Mouse (Mus musculus): ENCODE results near the gene Miox. TPM values are rescaled to one million over a fixed set of nuclear protein-coding genes. Genes with fewer than 3 reads are reported as not detected.

The Miox gene
- polyA plus RNA-seq (2015; fragmentation: Illumina TruSeq; extraction: RNeasy Lipid Tissue Mini Kit (QIAGEN cat#74804); ENCODE audit: insufficient read depth, low replicate concordance) = not detected

DNA sequence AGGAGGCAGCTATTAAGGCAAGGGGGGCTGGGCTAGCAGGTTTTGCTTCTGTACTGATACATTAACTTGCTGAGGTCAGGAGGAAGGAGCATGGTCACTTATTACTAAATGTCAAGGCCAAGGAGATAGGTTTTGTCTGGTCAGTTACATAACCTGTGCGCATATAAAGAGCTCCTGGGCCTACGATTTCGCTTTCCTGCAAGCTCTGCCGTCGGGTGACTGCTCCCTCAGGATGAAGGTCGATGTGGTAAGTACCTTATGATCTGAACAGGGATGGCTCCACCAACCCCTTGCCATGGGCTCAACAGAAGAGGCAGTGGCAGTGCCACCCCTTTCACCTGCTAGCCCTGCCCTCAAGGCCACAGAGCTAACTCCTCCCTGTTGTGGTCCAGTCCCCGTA is at the start of gene Miox:
Miox (plus strand) TSS at position 128 of the 400 bp plus-strand sequence.

DNA sequence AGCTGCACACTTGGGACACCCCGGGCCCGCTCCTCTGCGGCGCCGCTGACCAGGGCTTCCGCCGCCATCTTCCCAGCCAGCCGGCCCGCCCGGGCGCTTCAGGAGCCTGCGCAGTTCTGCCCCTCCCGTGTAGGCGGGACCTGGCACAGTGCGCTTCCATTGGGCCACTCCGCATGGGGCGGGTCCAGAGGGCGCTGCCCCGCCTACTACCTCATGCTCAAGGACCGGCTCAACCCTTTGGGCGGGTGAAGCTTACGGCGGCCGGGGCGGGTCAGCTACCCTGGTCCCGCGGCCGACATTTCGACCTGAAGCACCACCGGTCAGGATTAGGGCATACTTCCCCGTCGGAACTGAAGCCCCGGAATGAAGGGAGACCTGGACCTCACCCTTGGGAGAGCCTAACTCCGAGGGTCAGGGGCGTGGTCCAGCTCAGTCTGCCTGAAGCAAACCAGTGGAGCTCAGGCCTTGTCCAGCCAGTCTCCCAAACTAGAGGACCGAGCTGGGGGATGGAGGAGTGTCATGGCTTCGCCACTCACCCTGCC is 18.9 kb upstream of the Miox start, which contains the start of gene Sbf1:
Sbf1 (minus strand) TSS at position 122 of the 542 bp plus-strand sequence.

DNA sequence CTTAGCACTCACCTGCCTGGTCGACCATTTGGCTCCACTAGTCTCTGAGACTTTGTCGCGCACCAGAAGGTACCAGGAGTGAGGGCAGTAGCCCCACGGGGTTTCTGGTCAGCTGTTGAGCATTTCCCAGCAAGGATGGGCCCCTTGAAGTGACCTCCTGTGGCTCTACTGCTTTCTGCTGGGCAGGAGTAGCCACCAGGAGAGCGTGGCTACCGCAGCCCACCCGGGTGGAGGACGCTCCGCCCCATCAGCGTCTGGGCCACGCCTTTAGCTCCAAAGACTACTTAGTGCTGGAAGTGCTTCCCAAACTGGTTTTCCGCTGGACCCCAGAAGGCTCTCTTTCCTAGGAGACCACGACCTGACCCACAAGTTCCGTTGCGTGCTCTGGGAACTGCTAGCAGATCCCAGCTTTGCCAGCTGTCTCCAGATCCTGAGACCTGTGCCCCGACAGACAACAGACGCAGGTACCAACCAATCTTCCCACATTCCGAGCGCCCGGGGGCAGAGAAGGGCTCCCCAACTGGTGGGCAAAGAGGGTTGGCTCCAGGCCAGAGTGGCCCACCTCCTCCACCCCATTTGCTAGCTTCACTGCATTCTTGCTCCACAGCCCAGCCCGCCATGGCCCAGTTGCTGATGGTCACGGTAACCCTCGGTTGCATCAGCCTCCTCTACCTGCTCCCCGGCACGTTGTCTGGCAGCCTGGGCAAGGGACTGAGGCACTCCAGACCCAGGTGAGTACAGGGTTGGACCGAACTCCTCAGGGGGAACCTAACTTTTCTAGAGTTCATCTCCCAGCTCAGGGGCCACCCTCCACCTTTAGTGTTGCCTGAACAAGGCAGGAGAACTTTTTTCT is 11.3 kb upstream of the Miox start, which contains the start of gene Adm2:
Adm2 (plus strand) TSS at position 51 of the 853 bp plus-strand sequence.

DNA sequence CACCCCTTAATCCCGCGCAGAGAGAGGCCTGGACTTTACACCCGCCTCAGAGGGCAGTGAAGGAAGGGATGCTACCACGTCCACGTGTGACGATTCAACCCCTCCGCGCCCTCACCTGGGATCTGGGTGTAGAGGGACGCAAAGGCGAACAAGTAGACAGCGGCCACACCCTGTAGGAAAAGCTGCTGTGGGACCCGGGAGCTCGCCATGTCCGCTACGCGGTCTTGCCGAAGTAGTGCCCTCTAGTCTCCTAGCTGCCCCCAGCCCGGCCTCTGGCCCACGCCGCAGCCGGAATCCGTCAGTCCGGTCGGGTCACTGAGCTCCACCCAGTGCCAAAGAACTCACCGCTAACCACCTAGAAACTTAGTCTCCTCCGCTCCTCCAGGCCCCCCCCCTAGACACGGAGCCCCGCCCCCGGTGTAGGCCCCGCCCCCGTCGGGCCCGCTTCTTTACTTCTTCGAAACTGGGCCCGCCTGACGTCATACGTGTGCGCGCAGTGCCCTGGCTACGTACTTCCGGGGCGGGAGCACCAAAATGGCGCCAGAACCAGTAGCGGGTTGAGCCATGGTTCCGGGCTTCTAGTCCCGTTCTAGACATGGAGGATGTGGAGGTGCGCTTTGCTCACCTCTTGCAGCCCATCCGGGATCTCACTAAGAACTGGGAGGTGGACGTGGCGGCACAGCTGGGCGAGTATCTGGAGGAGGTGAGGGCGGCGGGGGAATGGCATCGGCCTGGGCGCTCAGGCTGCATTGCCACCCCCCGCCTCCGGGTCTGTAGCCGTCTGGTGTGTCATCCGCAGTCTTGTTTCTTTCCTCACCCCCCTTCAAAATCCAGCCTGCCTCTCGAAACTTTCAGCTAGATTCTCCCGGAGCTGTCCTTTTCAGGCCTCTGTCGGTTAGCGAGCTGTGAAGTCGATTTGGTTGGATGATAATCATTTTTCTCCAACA is 21.3 kb downstream of the Miox start, which contains the start of the genes Lmf2 and Ncaph2:
Lmf2 (minus strand) TSS at position 419 of the 947 bp plus-strand sequence.
Ncaph2 (plus strand) TSS at position 479 of the 947 bp plus-strand sequence.

DNA sequence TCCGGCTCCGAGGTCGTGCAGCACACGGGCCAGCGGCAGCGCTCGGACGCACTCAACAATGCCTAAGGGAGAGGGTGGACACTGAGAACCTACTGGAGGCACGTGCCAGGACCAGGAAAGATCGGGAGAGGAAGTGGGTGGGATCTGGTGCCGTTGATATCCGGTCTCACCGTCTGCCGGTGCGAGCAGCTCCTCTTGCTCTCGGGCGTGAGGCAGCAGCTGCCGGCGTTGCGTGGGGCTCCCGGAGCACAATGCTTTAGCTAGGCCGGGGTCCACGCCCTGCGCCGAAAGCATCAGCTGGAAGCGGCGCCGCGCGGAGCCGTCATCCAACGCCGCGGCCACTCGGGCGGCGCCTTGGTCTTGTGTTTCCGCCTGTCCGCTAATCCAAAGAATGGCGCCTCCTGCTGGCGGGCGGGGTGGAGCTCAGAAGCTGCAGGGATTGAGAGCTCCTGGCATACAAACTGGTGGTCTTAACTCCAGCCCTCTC is 39.6 kb downstream of the Miox start, which contains the start of gene Sco2:
Sco2 (minus strand) TSS at position 85 of the 487 bp plus-strand sequence.

DNA sequence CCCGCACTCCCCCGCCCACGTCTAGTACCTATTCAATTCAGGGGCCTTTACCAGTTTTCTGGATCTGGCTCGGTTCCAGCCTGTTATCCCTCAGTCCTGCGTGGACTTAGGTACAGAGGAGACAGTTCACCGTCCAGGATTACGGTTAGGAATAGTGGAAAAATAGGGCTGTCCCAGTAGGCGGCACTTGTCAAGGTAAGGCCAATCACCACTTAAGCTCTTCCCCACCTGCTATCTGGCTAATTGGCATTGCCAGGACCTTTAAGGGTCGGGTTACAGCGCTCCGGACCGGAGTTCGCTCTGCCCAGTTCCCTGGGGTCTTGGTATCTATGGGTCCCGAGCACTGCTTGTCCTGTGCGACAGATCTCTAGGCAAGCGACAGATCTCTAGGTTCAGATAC is 42.8 kb downstream of the Miox start, which contains the start of gene Tymp:
Tymp (minus strand) TSS at position 83 of the 400 bp plus-strand sequence.

DNA sequence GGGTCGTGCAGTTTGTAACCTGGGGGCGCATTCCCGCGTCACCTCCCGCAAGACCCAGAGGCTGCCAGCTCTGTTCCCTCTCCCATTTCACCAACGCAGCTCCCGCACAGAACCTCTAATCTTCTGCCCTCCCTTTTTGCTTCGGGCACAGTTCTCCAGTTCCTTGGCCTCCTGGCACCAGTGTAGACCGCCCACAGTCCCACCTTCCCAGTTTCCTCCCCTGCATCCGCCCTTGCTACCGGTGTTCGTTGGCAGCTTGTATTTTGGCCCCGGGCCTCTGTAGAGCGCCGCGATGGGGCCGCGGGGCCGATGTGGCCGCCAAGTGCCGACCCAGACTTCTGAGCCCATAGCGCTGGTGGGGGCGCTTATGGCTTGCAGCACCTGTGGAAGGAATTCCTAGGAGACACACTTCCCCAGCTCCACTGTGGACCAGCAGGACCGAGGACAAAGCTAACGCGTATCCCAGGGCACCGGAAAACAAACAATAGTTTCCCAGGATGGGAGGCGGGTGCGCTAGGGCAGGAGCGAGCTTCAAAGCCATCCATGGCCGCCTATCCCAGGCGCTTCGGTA is 44.7 kb downstream of the Miox start, which contains the start of gene Odf3b:
Odf3b (minus strand) TSS at position 452 of the 571 bp plus-strand sequence.

DNA sequence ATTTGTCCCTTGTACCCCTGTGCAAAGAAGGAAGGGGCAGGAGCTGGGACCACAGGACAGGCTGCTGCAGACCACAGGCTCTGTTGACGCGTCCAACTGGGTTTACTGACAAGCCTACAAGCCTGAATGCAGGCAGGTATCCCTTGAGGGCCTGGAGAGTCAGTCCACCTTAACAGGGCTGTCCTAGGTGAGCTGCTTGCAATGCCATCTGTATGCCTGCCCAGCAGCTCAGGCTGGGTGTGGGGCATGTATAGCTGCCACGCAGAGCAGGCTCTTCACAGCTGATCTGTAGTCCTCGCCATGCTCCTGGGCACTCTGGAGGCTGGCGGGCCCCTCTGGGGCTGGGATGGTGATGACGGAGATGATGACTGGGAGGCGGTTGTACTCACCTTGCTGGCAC is 50.4 kb downstream of the Miox start, which contains the start of gene Klhdc7b:
Klhdc7b (plus strand) TSS at position 301 of the 400 bp plus-strand sequence.

Other genes with a start within 250 kb of the Miox start
- gene Selenoo, start 245.3 kb upstream of the Miox start, polyA plus RNA-seq (2015; fragmentation: Illumina TruSeq; extraction: RNeasy Lipid Tissue Mini Kit (QIAGEN cat#74804); ENCODE audit: insufficient read depth, low replicate concordance) = 22.7 TPM
- 18.4 TPM for gene Tubgcp6, start 211.3 kb upstream of the Miox start, polyA plus RNA-seq (2015; fragmentation: Illumina TruSeq; extraction: RNeasy Lipid Tissue Mini Kit (QIAGEN cat#74804); ENCODE audit: insufficient read depth, low replicate concordance)
- 28.4 TPM for gene Hdac10, start 205.7 kb upstream of the Miox start, polyA plus RNA-seq (2015; fragmentation: Illumina TruSeq; extraction: RNeasy Lipid Tissue Mini Kit (QIAGEN cat#74804); ENCODE audit: insufficient read depth, low replicate concordance)
- 12.4 TPM for gene Mapk12, start 193.7 kb upstream of the Miox start, polyA plus RNA-seq (2015; fragmentation: Illumina TruSeq; extraction: RNeasy Lipid Tissue Mini Kit (QIAGEN cat#74804); ENCODE audit: insufficient read depth, low replicate concordance)
- gene Mapk11, start 184.8 kb upstream of the Miox start, polyA plus RNA-seq (2015; fragmentation: Illumina TruSeq; extraction: RNeasy Lipid Tissue Mini Kit (QIAGEN cat#74804); ENCODE audit: insufficient read depth, low replicate concordance) = 35.3 TPM
- 25.2 TPM for gene Plxnb2, start 153.6 kb upstream of the Miox start, polyA plus RNA-seq (2015; fragmentation: Illumina TruSeq; extraction: RNeasy Lipid Tissue Mini Kit (QIAGEN cat#74804); ENCODE audit: insufficient read depth, low replicate concordance)
- gene Dennd6b, start 137.9 kb upstream of the Miox start, polyA plus RNA-seq (2015; fragmentation: Illumina TruSeq; extraction: RNeasy Lipid Tissue Mini Kit (QIAGEN cat#74804); ENCODE audit: insufficient read depth, low replicate concordance) = 10.5 TPM
- 33.9 TPM for gene Ppp6r2, start 122.8 kb upstream of the Miox start, polyA plus RNA-seq (2015; fragmentation: Illumina TruSeq; extraction: RNeasy Lipid Tissue Mini Kit (QIAGEN cat#74804); ENCODE audit: insufficient read depth, low replicate concordance)
- 77.3 TPM for gene Sbf1, start 19.1 kb upstream of the Miox start, polyA plus RNA-seq (2015; fragmentation: Illumina TruSeq; extraction: RNeasy Lipid Tissue Mini Kit (QIAGEN cat#74804); ENCODE audit: insufficient read depth, low replicate concordance)
- gene Adm2, start 11.7 kb upstream of the Miox start, polyA plus RNA-seq (2015; fragmentation: Illumina TruSeq; extraction: RNeasy Lipid Tissue Mini Kit (QIAGEN cat#74804); ENCODE audit: insufficient read depth, low replicate concordance) = 0.61 TPM
- 12.4 TPM for gene Lmf2, start 21.3 kb downstream of the Miox start, polyA plus RNA-seq (2015; fragmentation: Illumina TruSeq; extraction: RNeasy Lipid Tissue Mini Kit (QIAGEN cat#74804); ENCODE audit: insufficient read depth, low replicate concordance)
- 70.9 TPM for gene Ncaph2, start 21.3 kb downstream of the Miox start, polyA plus RNA-seq (2015; fragmentation: Illumina TruSeq; extraction: RNeasy Lipid Tissue Mini Kit (QIAGEN cat#74804); ENCODE audit: insufficient read depth, low replicate concordance)
- 4.4 TPM for gene Sco2, start 39.4 kb downstream of the Miox start, polyA plus RNA-seq (2015; fragmentation: Illumina TruSeq; extraction: RNeasy Lipid Tissue Mini Kit (QIAGEN cat#74804); ENCODE audit: insufficient read depth, low replicate concordance)
- not detected for gene Tymp, start 42.6 kb downstream of the Miox start, polyA plus RNA-seq (2015; fragmentation: Illumina TruSeq; extraction: RNeasy Lipid Tissue Mini Kit (QIAGEN cat#74804); ENCODE audit: insufficient read depth, low replicate concordance)
- not detected for gene Odf3b, start 44.9 kb downstream of the Miox start, polyA plus RNA-seq (2015; fragmentation: Illumina TruSeq; extraction: RNeasy Lipid Tissue Mini Kit (QIAGEN cat#74804); ENCODE audit: insufficient read depth, low replicate concordance)
- not detected for gene Klhdc7b, start 50.5 kb downstream of the Miox start, polyA plus RNA-seq (2015; fragmentation: Illumina TruSeq; extraction: RNeasy Lipid Tissue Mini Kit (QIAGEN cat#74804); ENCODE audit: insufficient read depth, low replicate concordance)
- not detected for gene Syce3, start 76.1 kb downstream of the Miox start, polyA plus RNA-seq (2015; fragmentation: Illumina TruSeq; extraction: RNeasy Lipid Tissue Mini Kit (QIAGEN cat#74804); ENCODE audit: insufficient read depth, low replicate concordance)
- 2.7 TPM for gene Cpt1b, start 91.5 kb downstream of the Miox start, polyA plus RNA-seq (2015; fragmentation: Illumina TruSeq; extraction: RNeasy Lipid Tissue Mini Kit (QIAGEN cat#74804); ENCODE audit: insufficient read depth, low replicate concordance)
- 4.1 TPM for gene C730034F03Rik, start 95.2 kb downstream of the Miox start, polyA plus RNA-seq (2015; fragmentation: Illumina TruSeq; extraction: RNeasy Lipid Tissue Mini Kit (QIAGEN cat#74804); ENCODE audit: insufficient read depth, low replicate concordance)
- not detected for gene Gm44502, start 95.3 kb downstream of the Miox start, polyA plus RNA-seq (2015; fragmentation: Illumina TruSeq; extraction: RNeasy Lipid Tissue Mini Kit (QIAGEN cat#74804); ENCODE audit: insufficient read depth, low replicate concordance)
- 127 TPM for gene Chkb, start 95.5 kb downstream of the Miox start, polyA plus RNA-seq (2015; fragmentation: Illumina TruSeq; extraction: RNeasy Lipid Tissue Mini Kit (QIAGEN cat#74804); ENCODE audit: insufficient read depth, low replicate concordance)
- gene Mapk8ip2, start 119.5 kb downstream of the Miox start, polyA plus RNA-seq (2015; fragmentation: Illumina TruSeq; extraction: RNeasy Lipid Tissue Mini Kit (QIAGEN cat#74804); ENCODE audit: insufficient read depth, low replicate concordance) = not detected
- 12.4 TPM for gene Arsa, start 143.0 kb downstream of the Miox start, polyA plus RNA-seq (2015; fragmentation: Illumina TruSeq; extraction: RNeasy Lipid Tissue Mini Kit (QIAGEN cat#74804); ENCODE audit: insufficient read depth, low replicate concordance)
- gene Shank3, start 165.2 kb downstream of the Miox start, polyA plus RNA-seq (2015; fragmentation: Illumina TruSeq; extraction: RNeasy Lipid Tissue Mini Kit (QIAGEN cat#74804); ENCODE audit: insufficient read depth, low replicate concordance) = 8.1 TPM
- 0.35 TPM for gene Acr, start 233.9 kb downstream of the Miox start, polyA plus RNA-seq (2015; fragmentation: Illumina TruSeq; extraction: RNeasy Lipid Tissue Mini Kit (QIAGEN cat#74804); ENCODE audit: insufficient read depth, low replicate concordance)